Mouse (Mus musculus) kidney, adult 2 months (tissue): Measurements from ENCODE around the gene Fbxl2.

Experiments
- CTCF ChIP-seq: fragments of 200-500 bp; conservative IDR thresholded peaks from 2 replicates; pipeline ENCODE4 v1.5.1; 2011; ENCODE audit warnings: low read depth, mild to moderate bottlenecking, control low read depth, low read length, moderate library complexity, mixed read lengths; ENCODE audit not compliant: insufficient read depth, insufficient read length
- POLR2A ChIP-seq: fragments of 200-500 bp; IDR thresholded peaks from one replicate; pipeline ENCODE4 v1.6.1; 2011; ENCODE audit warnings: low read depth, low read length, control low read depth

- TF ChIP-seq POLR2A (no peak), CTCF (no peak)
These were observed 48.9 kb upstream of the Fbxl2 start for GRCm38 (mm10) chr9:114094854-114095253.
